Mouse (Mus musculus): ENCODE measurements around the gene Gm10490. TPM values are rescaled to one million over a fixed set of nuclear protein-coding genes. Genes with fewer than 3 reads are reported as not detected.

Gene Gm10490
- polyA plus RNA-seq, 1 experiment = not detected

DNA sequence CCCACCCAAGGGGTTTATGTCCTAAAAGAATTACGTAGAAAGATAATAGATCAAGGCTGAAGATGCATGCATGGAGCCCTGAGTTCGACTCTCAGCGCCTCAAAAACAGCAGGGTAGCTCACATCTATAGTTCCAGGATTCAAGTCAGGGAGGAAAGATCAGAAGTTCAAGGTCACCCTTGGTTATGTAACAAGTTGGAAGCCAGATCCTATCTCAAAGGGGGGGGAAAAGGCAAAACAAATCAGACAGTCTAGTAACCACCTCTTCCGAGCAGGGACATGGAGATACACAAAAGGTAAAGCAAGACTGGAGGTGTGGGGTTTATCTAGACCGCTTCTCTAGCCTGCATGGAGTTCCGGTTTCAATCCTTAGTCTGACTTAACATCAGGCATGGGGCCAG, 16.9 kb downstream of the Gm10490 start:
- Histone ChIP-seq H3K79me2 (ENCODE audit: control insufficient read depth, insufficient read depth) (no peaks in the 10 kb centered on the region), H3K4me3 (no peak overlapping the region), H3K4me2 (ENCODE audit: low read depth) (no peak overlapping the region), H3K36me3 (ENCODE audit: control insufficient read depth, insufficient read depth) (no peaks in the 10 kb centered on the region), H3K27me3 (ENCODE audit: control insufficient read depth, insufficient read depth, insufficient read length) (peaks cover 22% of the 10 kb centered on the region), H3ac (ENCODE audit: control insufficient read depth, insufficient read length) (no peak overlapping the region)
- TF ChIP-seq SRF (IDR thresholded peaks at IDR 0.05; ENCODE audit: control insufficient read depth, insufficient read length, low read depth) (no peak), POLR2A (IDR thresholded peaks at IDR 0.05; ENCODE audit: insufficient read length, low read depth) (no peak), MYOD1 (IDR thresholded peaks at IDR 0.05; ENCODE audit: control insufficient read depth in 1 of 3, insufficient read length in 2 of 3, low read depth in 2 of 3) (no peak)

DNA sequence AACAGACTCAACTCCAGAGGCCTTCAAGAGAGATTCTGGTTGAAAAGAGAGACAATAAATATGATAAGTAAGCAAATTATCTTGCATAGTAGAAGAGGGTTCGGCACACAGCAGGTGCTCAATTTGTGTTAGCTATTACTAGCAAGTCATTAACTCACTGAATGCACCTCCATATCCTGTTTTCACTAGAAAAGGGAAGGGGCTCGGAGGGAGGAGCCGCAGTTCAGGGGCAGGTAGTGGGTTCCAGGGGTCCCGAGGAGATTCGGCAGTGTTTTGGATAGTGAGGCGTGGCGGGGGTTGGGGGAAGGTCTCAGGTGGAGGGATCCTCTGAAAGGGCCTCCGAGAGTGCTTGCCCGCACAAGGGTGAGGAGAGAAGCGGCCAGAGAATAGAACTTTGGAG, 17.8 kb downstream of the Gm10490 start:
- TF ChIP-seq MAX (IDR thresholded peaks at IDR 0.05; ENCODE audit: low read depth) (no peak), POLR2AphosphoS2 (IDR thresholded peaks at IDR 0.05; ENCODE audit: insufficient read length, low read depth) (no peak), MYOD1 (IDR thresholded peaks at IDR 0.05; ENCODE audit: control insufficient read depth in 1 of 3, insufficient read length in 2 of 3, low read depth in 2 of 3) (no peak), POLR2A (IDR thresholded peaks at IDR 0.05; ENCODE audit: insufficient read length, low read depth) (no peak), REST (IDR thresholded peaks at IDR 0.05; ENCODE audit: insufficient read depth, insufficient read length) (no peak), E2F4 (IDR thresholded peaks at IDR 0.05; ENCODE audit: insufficient read depth) (no peak), USF1 (IDR thresholded peaks at IDR 0.05; ENCODE audit: low read depth) (no peak), TCF3 (IDR thresholded peaks at IDR 0.05; ENCODE audit: insufficient read length, low read depth) (no peak), MYOG (IDR thresholded peaks at IDR 0.05; ENCODE audit: control insufficient read depth in 1 of 3, insufficient read depth in 1 of 3, insufficient read length in 2 of 3, low read depth in 2 of 3) (no peak), TCF12 (IDR thresholded peaks at IDR 0.05; ENCODE audit: insufficient read depth, poor library complexity, severe bottlenecking) (no peak), SRF (IDR thresholded peaks at IDR 0.05; ENCODE audit: control insufficient read depth, insufficient read length, low read depth) (no peak), CEBPB (IDR thresholded peaks at IDR 0.05; ENCODE audit: insufficient read depth, poor library complexity, severe bottlenecking) (no peak)
- Histone ChIP-seq H3K27me3 (ENCODE audit: control insufficient read depth, insufficient read depth, insufficient read length) (peaks cover 18% of the 10 kb centered on the region), H3K4me3 (no peak overlapping the region), H3K79me2 (ENCODE audit: control insufficient read depth, insufficient read depth) (no peaks in the 10 kb centered on the region), H3K4me2 (ENCODE audit: low read depth) (no peak overlapping the region), H3K36me3 (ENCODE audit: control insufficient read depth, insufficient read depth) (no peaks in the 10 kb centered on the region), H3ac (ENCODE audit: control insufficient read depth, insufficient read length) (no peak overlapping the region)

DNA sequence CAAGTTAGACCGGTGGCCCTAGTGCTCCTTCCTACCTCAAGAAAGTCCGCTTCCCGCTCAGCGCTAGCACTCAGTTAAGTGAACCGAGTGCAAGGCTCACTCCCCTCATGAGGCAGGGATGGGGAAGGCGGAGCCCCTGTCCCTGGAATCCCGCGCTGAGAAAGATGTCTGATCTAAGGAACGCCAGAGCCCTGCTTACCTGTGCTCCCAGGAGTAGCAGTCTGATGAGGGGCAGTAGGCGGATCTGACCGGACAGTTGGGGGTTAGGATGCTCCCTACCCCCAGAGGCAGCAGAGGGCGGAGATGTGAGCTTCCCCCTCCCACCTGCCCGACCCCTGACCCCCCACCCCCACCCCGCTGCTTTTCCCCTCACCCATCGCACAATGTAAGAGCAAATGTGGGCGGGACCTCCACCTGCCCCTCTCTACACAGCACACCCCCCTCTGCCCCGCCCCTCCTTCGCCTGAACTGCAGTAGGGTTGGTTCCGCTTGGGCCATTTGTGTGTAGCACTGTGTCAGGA, 19.0 kb downstream of the Gm10490 start, which contains the start of gene Eras:
TSS of gene Eras (minus strand) at position 338 of the 521 bp plus-strand sequence.
- Histone ChIP-seq H3ac (ENCODE audit: control insufficient read depth, insufficient read length) (no peak within 1 kb of the TSS), H3K79me2 (ENCODE audit: control insufficient read depth, insufficient read depth) (no peaks in the 10 kb centered on the region), H3K4me2 (ENCODE audit: low read depth) (no peak within 1 kb of the TSS), H3K36me3 (ENCODE audit: control insufficient read depth, insufficient read depth) (no peaks in the 10 kb centered on the region), H3K4me3 (no peak within 1 kb of the TSS), H3K27me3 (ENCODE audit: control insufficient read depth, insufficient read depth, insufficient read length) (peaks cover 6% of the 10 kb centered on the region)
- TF ChIP-seq USF1 (IDR thresholded peaks at IDR 0.05; ENCODE audit: low read depth) (no peak), MAX (IDR thresholded peaks at IDR 0.05; ENCODE audit: low read depth) (no peak), POLR2AphosphoS2 (IDR thresholded peaks at IDR 0.05; ENCODE audit: insufficient read length, low read depth) (no peak), MYOD1 (IDR thresholded peaks at IDR 0.05; ENCODE audit: control insufficient read depth in 1 of 3, insufficient read length in 2 of 3, low read depth in 2 of 3) (no peak), TCF3 (IDR thresholded peaks at IDR 0.05; ENCODE audit: insufficient read length, low read depth) (no peak), MYOG (IDR thresholded peaks at IDR 0.05; ENCODE audit: control insufficient read depth in 1 of 3, insufficient read depth in 1 of 3, insufficient read length in 2 of 3, low read depth in 2 of 3) (no peak), TCF12 (IDR thresholded peaks at IDR 0.05; ENCODE audit: insufficient read depth, poor library complexity, severe bottlenecking) (no peak), SRF (IDR thresholded peaks at IDR 0.05; ENCODE audit: control insufficient read depth, insufficient read length, low read depth) (no peak), E2F4 (IDR thresholded peaks at IDR 0.05; ENCODE audit: insufficient read depth) (no peak), POLR2A (IDR thresholded peaks at IDR 0.05; ENCODE audit: insufficient read length, low read depth) (no peak), CEBPB (IDR thresholded peaks at IDR 0.05; ENCODE audit: insufficient read depth, poor library complexity, severe bottlenecking) (no peak), REST (IDR thresholded peaks at IDR 0.05; ENCODE audit: insufficient read depth, insufficient read length) (no peak)

DNA sequence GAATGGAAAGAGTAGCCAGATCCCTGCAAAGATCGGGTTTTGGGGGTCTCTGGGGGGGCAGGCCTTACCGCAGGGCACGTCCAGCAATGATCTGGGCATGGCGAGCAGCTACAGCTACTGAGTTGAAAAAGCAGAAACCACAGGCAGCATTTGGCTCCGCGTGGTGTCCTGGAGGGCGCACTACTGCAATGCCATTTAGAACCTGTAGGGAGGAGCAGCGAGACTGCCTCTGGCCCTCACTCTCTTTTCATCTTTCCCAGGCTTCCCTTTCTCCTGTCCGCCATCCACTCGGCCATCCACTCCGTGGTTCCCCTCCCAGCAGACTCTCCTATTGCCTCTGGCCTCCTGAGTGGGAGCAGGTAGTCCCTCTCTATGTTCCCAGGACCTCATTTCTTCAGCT, 27.5 kb downstream of the Gm10490 start:
- Histone ChIP-seq H3K79me2 (ENCODE audit: control insufficient read depth, insufficient read depth) (no peaks in the 10 kb centered on the region), H3K27me3 (ENCODE audit: control insufficient read depth, insufficient read depth, insufficient read length) (no peaks in the 10 kb centered on the region), H3K4me3 (no peak overlapping the region), H3K4me2 (ENCODE audit: low read depth) (no peak overlapping the region), H3K36me3 (ENCODE audit: control insufficient read depth, insufficient read depth) (no peaks in the 10 kb centered on the region), H3ac (ENCODE audit: control insufficient read depth, insufficient read length) (no peak overlapping the region)
- TF ChIP-seq SRF (IDR thresholded peaks at IDR 0.05; ENCODE audit: control insufficient read depth, insufficient read length, low read depth) (no peak), USF1 (IDR thresholded peaks at IDR 0.05; ENCODE audit: low read depth) (no peak), MYOG (IDR thresholded peaks at IDR 0.05; ENCODE audit: control insufficient read depth in 1 of 3, insufficient read depth in 1 of 3, insufficient read length in 2 of 3, low read depth in 2 of 3) (no peak), POLR2AphosphoS2 (IDR thresholded peaks at IDR 0.05; ENCODE audit: insufficient read length, low read depth) (no peak), REST (IDR thresholded peaks at IDR 0.05; ENCODE audit: insufficient read depth, insufficient read length) (no peak), MAX (IDR thresholded peaks at IDR 0.05; ENCODE audit: low read depth) (no peak), MYOD1 (IDR thresholded peaks at IDR 0.05; ENCODE audit: control insufficient read depth in 1 of 3, insufficient read length in 2 of 3, low read depth in 2 of 3) (no peak), TCF12 (IDR thresholded peaks at IDR 0.05; ENCODE audit: insufficient read depth, poor library complexity, severe bottlenecking) (no peak), POLR2A (IDR thresholded peaks at IDR 0.05; ENCODE audit: insufficient read length, low read depth) (no peak), E2F4 (IDR thresholded peaks at IDR 0.05; ENCODE audit: insufficient read depth) (no peak), CEBPB (IDR thresholded peaks at IDR 0.05; ENCODE audit: insufficient read depth, poor library complexity, severe bottlenecking) (no peak), TCF3 (IDR thresholded peaks at IDR 0.05; ENCODE audit: insufficient read length, low read depth) (no peak)

DNA sequence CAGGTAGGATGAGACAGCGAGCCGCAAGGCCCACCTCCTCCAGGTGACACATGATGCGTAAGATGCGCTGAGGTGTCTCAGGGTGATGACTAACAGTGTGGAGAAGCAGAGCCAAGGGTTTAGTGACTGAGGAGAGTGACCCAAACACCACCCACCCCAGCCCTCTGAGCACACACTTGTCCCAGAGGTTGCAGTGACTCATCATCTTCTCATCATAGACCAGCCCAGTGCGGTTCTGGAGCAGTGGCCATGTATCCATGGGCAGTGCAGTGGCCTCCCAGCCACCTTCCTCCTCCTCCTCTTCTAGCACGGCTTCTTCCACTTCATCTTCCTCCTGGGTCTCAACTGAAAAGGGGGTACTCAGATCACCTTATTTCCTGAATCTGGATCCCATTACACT, 28.3 kb downstream of the Gm10490 start:
- no peak for TF ChIP-seq MYOG (IDR thresholded peaks at IDR 0.05; ENCODE audit: control insufficient read depth in 1 of 3, insufficient read depth in 1 of 3, insufficient read length in 2 of 3, low read depth in 2 of 3)
- TF ChIP-seq MAX (IDR thresholded peaks at IDR 0.05; ENCODE audit: low read depth) = no peak
- TF ChIP-seq MYOD1 (IDR thresholded peaks at IDR 0.05; ENCODE audit: control insufficient read depth in 1 of 3, insufficient read length in 2 of 3, low read depth in 2 of 3) = no peak
- no peak for TF ChIP-seq E2F4 (IDR thresholded peaks at IDR 0.05; ENCODE audit: insufficient read depth)
- TF ChIP-seq USF1 (IDR thresholded peaks at IDR 0.05; ENCODE audit: low read depth) = no peak
- TF ChIP-seq TCF12 (IDR thresholded peaks at IDR 0.05; ENCODE audit: insufficient read depth, poor library complexity, severe bottlenecking) = no peak
- TF ChIP-seq REST (IDR thresholded peaks at IDR 0.05; ENCODE audit: insufficient read depth, insufficient read length) = no peak
- no peak for TF ChIP-seq SRF (IDR thresholded peaks at IDR 0.05; ENCODE audit: control insufficient read depth, insufficient read length, low read depth)
- TF ChIP-seq POLR2AphosphoS2 (IDR thresholded peaks at IDR 0.05; ENCODE audit: insufficient read length, low read depth) = no peak
- TF ChIP-seq POLR2A (IDR thresholded peaks at IDR 0.05; ENCODE audit: insufficient read length, low read depth) = no peak
- no peak for TF ChIP-seq CEBPB (IDR thresholded peaks at IDR 0.05; ENCODE audit: insufficient read depth, poor library complexity, severe bottlenecking)
- TF ChIP-seq TCF3 (IDR thresholded peaks at IDR 0.05; ENCODE audit: insufficient read length, low read depth) = no peak
- H3K4me3 ChIP-seq = no peak overlapping the region
- no peaks in the 10 kb centered on the region for H3K79me2 ChIP-seq (ENCODE audit: control insufficient read depth, insufficient read depth)
- H3K36me3 ChIP-seq (ENCODE audit: control insufficient read depth, insufficient read depth) = no peaks in the 10 kb centered on the region
- H3K4me2 ChIP-seq (ENCODE audit: low read depth) = no peak overlapping the region
- no peaks in the 10 kb centered on the region for H3K27me3 ChIP-seq (ENCODE audit: control insufficient read depth, insufficient read depth, insufficient read length)
- no peak overlapping the region for H3ac ChIP-seq (ENCODE audit: control insufficient read depth, insufficient read length)
